Mouse (Mus musculus): ENCODE measurements around the gene Vmn1r218. TPM values are rescaled to one million over a fixed set of nuclear protein-coding genes. Genes with fewer than 3 reads are reported as not detected.
"Not testable (repeated sequence)": the region's sequence is repeated elsewhere in the genome, so short reads cannot be mapped to it uniquely, and the experiment has no call there.

Vmn1r218 gene
- not detected for total RNA-seq (2021)
- long read RNA-seq, experiment 1 = 0 reads
- long read RNA-seq, experiment 2 = 0 reads

DNA sequence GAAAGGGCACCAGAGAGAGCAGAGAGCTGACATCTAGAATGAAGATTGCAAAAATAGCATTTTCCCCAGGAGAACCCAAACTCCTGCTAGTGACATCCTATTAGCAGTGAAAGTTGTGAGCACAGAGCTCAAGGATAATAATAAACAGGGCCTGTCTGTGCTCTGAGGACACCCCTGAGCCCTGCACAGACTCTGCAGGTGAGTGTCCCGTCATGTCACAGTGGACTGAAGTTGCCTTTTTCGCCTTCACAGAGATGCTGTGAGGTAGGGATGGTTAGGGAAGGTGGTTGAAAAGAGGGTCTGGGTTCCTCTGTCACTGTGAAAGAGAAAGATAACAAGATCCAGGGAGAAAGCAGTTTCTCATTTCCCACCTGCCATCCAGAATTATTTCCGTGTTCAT is at the start of gene Vmn1r218:
TSS of gene Vmn1r218 (plus strand) at position 57 of the 400 bp plus-strand sequence.
- no peak for DNase-seq (ENCODE audit: low spot score in 2 of 2)

DNA sequence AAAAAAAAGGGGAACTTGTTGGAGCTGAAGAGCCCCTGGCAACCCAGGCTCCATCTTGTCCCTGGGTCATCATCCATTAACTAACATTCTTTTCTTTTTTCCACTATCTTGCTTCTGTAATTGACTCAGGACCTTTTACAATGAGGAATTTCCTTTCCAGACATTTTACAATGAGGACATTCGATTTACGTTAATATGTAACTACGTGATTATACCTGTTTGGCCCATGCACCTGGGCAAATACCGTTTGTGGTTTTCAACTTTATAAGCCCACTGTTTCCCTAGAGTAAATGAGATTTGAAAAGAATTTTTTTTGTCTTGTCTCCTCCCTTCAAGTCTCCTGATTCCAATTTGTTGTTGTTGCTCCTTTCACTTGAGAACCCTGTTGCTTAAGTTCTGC is 38.6 kb upstream of the Vmn1r218 start:
- DNase-seq (ENCODE audit: low spot score in 2 of 2) = no peak

DNA sequence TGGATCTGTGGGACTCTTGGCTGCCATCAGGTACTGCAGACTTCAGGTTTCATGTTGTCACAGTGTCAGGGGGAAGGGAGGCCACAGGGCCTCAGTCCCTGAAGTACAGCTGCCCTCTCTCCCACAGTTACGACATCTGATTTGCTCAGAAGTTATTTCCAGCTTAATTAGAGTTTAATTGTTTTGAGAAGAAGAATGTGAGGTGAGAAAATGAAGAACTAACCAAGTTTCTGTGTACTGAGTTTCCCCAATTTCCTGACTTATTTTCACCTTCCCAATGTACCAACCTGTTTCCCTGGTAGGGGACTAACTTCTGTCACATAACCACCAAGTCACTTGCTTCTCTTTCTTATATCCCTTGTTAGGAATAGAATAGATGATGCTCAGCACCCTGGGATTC is 14.8 kb upstream of the Vmn1r218 start, which contains the start of gene Vmn1r217:
TSS of gene Vmn1r217 (minus strand) at position 101 of the 400 bp plus-strand sequence.
- not testable (repeated sequence) for DNase-seq (ENCODE audit: low spot score in 2 of 2)

DNA sequence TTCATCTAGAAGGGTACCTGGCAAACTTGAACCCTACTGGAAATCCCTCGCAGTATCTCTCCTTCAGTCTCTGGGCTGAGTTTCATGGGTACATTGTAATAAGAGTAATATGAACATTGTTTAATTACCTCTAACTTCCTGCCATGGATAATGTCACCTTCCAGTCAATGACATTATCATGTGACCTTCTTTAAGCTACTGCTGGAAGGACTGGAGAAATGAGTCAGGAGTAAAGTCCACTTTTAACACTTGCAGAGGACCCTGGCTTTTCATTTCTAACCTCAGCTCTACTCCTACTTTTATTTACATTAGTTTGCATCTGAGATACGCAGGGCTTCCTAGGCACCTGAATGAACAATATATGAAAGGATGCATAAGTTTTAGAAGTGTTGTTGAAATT is 12.3 kb upstream of the Vmn1r218 start:
- DNase-seq (ENCODE audit: low spot score in 2 of 2) = no peak

DNA sequence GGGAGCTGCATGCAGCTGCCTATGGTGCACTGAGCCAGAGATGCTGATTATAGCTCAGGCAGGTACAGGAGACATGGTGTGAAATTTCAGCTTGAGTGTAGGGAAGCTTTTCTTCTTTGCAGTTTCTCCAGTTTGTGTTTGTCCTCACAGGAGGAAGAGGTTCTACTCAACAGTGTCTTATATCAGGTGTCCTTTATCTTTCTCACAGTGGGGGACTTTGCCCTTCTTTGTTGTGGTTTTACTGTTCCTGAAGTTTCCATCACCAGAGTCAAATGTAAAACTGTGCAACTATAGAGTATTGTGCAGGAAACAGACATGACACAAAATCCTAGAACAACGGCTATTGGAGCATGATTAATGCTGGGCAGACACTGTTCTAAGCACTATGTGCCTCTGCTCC is 546 bp downstream of the Vmn1r218 start:
- no peak for DNase-seq (ENCODE audit: low spot score in 2 of 2)

DNA sequence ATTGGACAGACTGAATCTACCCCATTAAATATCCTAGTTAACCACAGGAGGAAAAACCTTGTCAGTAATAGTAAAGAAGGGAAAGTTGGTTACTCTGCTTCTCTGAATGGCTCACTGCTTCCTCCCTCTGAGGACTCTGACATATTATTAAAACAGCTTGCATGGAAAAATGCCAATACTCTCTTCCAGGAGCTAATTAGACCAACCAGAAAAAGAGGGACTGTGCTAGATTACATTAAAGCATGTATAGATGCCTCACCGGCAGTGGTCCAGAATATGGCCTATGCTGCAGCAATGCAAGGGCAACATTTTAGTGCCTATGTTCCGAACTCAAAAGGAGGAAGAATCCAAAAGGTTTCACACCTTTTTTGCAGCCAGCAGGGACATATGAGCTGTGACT is 5.9 kb downstream of the Vmn1r218 start:
- no peak for DNase-seq (ENCODE audit: low spot score in 2 of 2)

DNA sequence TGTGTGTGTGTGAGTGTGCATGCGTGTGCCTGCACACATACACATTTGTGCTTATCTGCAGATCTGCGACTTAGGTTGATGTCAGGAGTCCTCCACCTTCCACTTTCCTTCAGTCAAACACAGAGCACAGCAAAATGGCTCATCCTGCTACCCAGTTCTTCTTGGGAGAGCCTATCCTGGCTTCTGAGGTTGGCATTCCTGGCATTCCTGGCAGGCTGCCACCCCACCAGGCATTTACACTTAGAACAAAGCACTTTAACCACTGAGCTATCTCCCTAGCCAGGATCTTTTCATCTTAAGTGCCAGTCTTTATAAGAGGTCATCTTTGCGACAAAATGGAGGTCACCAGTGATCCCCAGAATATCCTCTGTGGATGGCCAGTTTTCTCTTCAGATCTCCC is 24.9 kb downstream of the Vmn1r218 start:
- DNase-seq (ENCODE audit: low spot score in 2 of 2) = no peak

DNA sequence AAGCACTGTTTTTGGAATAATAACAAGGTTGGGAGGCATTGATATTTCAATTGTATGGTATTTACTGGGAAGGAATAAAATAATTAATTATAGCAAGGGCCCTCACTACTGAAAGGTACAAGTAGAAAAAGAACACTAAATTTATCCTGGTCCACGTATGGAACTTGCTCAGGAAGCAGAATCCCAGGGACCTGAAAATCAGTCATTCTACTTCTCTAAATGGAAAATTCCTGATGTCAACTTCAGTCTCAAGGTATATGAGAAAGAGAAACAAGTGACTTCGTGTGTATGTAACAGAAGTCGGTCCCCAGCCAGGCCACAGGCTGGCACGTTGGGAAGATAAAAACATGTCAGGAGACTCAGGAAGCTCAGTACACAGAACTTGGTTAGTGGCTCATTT is 26.1 kb downstream of the Vmn1r218 start, which contains the start of gene Vmn1r219:
TSS of gene Vmn1r219 (plus strand) at position 301 of the 400 bp plus-strand sequence.
- no peak for DNase-seq (ENCODE audit: low spot score in 2 of 2)

DNA sequence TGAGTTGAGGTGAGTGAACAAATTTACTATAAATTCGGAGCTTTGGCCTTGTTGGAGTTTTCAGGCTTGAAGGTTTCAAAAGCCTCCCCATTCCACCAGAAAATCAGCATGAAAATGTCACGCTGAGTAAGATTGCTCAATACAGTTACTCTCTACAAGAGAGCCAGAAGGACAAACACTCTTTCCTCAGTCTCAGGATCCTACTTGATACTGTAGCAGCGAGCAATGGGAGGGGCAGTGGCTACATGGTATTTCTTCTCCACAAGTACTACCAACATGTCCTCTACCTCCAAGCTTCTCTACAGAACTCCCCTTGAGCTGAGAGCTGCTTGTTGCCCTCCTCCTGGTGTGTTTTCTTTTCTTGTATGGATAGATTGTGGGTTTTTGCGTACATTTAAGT is 33.5 kb downstream of the Vmn1r218 start:
- not testable (repeated sequence) for DNase-seq (ENCODE audit: low spot score in 2 of 2)

DNA sequence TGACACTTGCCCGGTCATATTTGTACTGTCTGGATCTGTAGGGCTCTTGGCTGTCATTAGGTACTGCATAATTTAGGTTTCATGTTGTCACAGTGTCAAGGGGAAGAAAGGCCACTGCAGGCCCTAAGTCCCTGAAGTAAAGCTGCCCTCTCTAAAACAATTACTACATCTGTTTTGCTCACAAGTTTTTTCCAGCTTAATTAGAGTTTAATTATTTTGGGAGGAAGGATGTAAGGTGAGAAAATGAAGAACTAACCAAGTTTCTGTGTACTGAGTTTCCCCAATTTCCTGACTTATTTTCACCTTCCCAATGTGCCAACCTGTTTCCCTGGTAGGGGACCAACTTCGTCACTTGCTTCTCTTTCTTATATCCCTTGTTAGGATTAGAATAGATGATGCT is 54.9 kb downstream of the Vmn1r218 start, which contains the start of gene Vmn1r220:
TSS of gene Vmn1r220 (minus strand) at position 101 of the 400 bp plus-strand sequence.
- DNase-seq (ENCODE audit: low spot score in 2 of 2) = no peak

Other genes starting within 250 kb of the Vmn1r218 start
- gene Vmn1r212, start 248.9 kb upstream of the Vmn1r218 start, total RNA-seq (2021) = not detected
- not detected for gene Vmn1r213, start 125.5 kb upstream of the Vmn1r218 start, total RNA-seq (2021)
- gene Vmn1r214, start 102.7 kb upstream of the Vmn1r218 start, total RNA-seq (2021) = not detected
- not detected for gene Vmn1r215, start 65.1 kb upstream of the Vmn1r218 start, total RNA-seq (2021)
- not detected for gene Vmn1r217, start 14.9 kb upstream of the Vmn1r218 start, total RNA-seq (2021)
- not detected for gene Vmn1r219, start 26.2 kb downstream of the Vmn1r218 start, total RNA-seq (2021)
- gene Vmn1r220, start 54.8 kb downstream of the Vmn1r218 start, total RNA-seq (2021) = not detected
- gene Vmn1r221, start 81.0 kb downstream of the Vmn1r218 start, total RNA-seq (2021) = not detected
- gene Vmn1r222, start 102.8 kb downstream of the Vmn1r218 start, total RNA-seq (2021) = not detected
- not detected for gene Vmn1r223, start 114.0 kb downstream of the Vmn1r218 start, total RNA-seq (2021)
- 10 to 100 TPM; 17.8 to 20.8 TPM for gene Zfp322a, start 236.1 kb downstream of the Vmn1r218 start, total RNA-seq (2021)

Data from gastrocnemius, postnatal 4 days (tissue).